Mouse (Mus musculus): ENCODE data around the gene Cdkl3.

The Cdkl3 gene

DNA sequence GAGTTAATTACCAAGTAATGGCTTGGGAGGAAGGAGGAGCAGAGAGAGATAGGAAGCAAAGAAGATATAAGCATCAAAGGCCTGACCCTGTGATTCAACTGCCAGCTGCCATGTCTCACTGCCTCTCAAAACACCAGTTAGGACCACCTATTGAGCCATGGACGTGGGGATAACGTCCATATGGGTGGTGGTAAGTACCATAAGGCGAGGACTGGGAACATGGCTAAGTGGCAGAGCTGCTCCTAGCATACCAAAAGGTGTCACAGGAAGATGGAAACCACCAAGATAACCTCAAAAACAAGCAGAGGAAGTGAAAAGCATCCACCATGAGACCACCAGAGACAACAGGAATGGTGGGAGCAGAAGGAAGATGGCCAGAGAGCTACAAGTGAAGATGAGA, 123.1 kb downstream of the Cdkl3 start:
- DNase-seq = no peak

DNA sequence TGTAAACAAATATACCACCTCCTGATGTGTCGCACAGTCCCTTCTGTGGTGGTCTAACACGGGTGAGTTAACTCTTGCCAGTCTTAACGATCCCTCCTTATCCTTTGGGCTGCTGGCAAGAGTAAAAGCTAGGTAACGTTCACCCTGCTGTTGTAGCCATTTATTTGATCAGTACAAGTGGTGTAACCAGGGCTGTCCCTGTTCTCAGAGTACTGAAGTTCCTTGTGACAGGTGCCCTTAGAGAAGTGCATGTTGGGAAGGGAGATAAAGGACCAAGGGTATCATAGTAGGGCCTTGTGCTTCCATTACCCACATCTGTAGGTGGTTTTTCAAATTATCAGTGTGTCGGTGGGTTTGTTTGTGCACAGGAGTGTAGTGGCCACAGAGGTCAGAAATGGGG, 123.7 kb downstream of the Cdkl3 start:
- DNase-seq = no peak

DNA sequence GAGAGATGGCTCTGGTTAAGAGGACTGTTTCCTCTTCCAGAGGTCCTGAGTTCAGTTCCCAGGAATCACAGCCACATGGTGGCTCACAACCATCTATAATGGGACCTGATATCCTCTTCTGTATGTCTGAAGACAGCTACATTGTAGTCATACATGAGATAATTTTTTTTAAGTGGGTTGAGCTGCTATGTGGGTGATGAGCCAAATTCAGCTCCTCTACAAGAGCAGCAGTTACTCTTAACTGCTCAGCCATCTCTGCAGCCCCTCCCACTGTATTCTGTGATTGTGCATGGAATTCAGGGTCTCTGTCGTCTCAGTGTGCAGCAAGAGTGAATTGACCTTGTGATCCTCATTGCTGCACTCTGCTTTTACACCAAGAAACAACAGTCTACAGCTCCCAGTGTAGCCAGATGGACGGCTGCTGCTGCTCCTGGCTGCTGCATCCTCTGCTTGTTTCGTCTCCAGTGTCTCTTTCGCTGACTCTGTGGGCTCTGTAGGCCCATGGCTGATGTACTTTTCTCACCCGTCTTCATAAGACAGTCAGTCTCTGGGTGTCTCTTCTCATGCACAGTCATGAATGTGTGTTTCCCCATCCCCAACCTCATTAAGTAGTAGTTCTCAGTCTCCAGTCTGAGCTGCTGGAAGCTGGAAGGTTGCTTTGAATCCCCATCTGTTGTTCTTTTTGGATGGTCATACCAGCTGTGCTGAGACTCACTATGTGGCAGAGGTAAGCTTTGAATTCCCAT, 124.5 kb downstream of the Cdkl3 start:
- DNase-seq = no peak

DNA sequence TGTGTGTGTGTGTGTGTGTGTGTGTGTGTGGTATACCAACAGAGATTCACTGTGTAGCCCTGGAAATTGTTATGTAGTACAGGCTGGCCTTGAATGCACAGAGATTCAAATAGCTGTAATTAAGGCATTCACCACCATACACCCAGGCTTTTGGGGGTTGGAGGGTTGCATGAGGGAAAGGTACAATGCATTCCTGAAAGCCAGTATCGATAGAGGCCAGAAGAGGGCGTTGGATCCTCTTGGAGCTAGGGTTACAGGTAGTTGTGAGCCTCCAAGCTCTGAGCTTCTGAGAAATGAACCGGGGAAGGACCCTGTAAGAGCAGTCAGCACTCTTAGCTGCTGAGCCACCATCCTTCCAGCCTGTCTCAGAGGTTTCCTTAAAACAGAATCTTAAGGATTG, 125.2 kb downstream of the Cdkl3 start:
- DNase-seq = no peak

DNA sequence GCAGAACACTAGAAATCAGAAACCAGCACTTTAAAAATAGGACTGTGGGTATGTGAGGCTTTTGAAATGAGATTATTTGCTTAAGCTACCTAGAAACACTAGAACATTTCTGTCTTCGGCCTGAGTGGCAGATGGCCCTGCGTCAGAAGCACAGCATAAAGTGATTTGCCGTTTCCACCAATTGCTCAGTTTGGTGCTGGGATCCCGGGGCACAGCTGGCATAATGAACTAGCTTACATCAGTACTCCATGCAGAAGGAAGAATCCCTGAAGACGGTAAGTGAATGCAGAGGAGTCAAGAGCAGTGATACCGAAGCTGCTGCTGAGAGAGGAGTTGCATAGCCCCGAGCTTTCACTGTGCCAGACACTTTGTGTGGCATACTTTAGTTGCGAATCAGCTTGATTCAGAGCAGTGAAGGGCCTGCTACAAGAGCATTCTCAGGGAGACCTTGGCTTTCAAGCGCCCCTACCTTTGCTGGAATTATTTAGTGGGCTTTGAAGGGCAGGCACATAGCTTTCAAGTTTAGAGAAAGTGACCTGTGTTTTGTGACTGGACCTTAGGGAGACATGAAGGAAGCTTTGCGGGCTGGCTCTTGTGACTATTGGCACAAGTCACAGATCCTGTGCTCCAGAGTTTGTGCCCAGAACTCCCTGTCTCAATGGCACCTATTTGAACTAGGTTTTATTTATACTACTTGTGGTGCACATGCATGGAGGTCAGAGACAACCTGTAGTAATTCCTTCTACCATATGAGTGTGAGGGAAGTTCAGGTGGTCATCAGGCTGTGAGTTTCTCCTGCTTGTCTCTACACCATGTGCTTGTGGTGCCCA, 125.8 kb downstream of the Cdkl3 start:
- no peak for DNase-seq

- DNase-seq = no peak
Measured at GRCm38 (mm10) chr11:52130451-52131068, 126.5 kb downstream of the Cdkl3 start.

Measured in cerebellum, adult 9-10 months (tissue).